Mouse (Mus musculus): Measurements from ENCODE around the gene Gm45785.

GRCm38 (mm10) chr7:140802629-140803028 lies 53.5 kb downstream of the Gm45785 start:
- TF ChIP-seq CTCF (IDR thresholded peaks at IDR 0.05; ENCODE audit: low read depth) (no peak), EP300 (IDR thresholded peaks at IDR 0.05; ENCODE audit: low read depth) (no peak)
